Mouse (Mus musculus): ENCODE results near the gene Snx9. TPM values are rescaled to one million over a fixed set of nuclear protein-coding genes. Genes with fewer than 3 reads are reported as not detected.

Gene Snx9
- polyA plus RNA-seq, 1 experiment from 2014 or later, result 7.5 TPM

DNA sequence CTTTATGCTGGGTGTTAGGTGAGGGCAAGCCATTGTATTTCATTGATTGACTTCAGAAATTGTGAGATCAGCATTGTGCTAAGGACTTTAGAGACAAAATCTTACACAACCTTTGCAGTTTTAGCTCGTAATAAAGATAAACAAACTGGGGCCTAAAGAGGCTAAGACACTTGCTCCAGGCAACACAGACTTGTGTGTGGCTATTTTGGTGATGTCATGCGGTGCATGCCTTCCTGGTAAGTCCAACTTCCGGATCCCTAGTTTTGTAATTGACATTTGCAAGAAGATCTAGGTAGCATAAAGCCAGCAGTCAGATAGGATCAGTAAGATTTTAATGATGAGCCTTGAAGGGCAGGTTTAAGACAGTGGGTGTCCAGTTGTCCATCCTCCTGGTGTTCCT, 101.0 kb downstream of the Snx9 start:
- WGBS, result 82% methylated on average over 3 of the region's 3 CpGs
- H3K9ac ChIP-seq, result no peak overlapping the region
- H3K27ac ChIP-seq, result no peak overlapping the region
- H3K4me2 ChIP-seq, result peak overlapping the region; percentile 65; the same call in 1 of the 2 replicates
- ATAC-seq (ENCODE audit: low FRiP score), result no peak
- H3K36me3 ChIP-seq, result no peaks in the 10 kb centered on the region
- H3K9me3 ChIP-seq, result no peaks in the 10 kb centered on the region
- H3K27me3 ChIP-seq, result peaks cover 46% of the 10 kb centered on the region
- H3K4me1 ChIP-seq (replicated peaks), result peaks cover 10% of the 10 kb centered on the region
- no peak overlapping the region for H3K4me3 ChIP-seq

DNA sequence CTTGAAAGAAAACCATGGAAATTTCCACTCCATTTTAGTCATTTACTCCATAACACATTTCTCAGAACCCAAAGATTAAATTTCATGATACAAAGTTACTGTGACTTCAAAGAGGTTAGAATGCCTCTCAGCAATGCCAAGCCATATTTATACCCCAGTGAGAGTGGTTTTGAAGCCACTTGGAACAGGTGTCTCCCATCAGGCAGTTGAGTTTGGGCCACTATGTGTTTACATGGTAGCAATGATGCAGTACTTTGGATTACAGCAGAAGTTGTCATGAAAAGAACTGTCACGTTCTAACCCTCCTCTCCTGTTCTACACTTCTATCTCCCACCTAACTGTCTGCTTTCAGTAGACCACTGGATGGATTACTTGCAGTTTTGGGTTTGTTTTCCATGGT, 101.9 kb downstream of the Snx9 start:
- H3K9ac ChIP-seq, result no peak overlapping the region
- no peak overlapping the region for H3K4me3 ChIP-seq
- H3K36me3 ChIP-seq, result no peaks in the 10 kb centered on the region
- 85% methylated on average over 1 of the region's 1 CpGs for WGBS
- no peak for ATAC-seq (ENCODE audit: low FRiP score)
- no peak overlapping the region for H3K4me2 ChIP-seq
- peaks cover 40% of the 10 kb centered on the region for H3K27me3 ChIP-seq
- H3K9me3 ChIP-seq, result no peaks in the 10 kb centered on the region
- H3K27ac ChIP-seq, result no peak overlapping the region
- peaks cover 10% of the 10 kb centered on the region for H3K4me1 ChIP-seq (replicated peaks)

DNA sequence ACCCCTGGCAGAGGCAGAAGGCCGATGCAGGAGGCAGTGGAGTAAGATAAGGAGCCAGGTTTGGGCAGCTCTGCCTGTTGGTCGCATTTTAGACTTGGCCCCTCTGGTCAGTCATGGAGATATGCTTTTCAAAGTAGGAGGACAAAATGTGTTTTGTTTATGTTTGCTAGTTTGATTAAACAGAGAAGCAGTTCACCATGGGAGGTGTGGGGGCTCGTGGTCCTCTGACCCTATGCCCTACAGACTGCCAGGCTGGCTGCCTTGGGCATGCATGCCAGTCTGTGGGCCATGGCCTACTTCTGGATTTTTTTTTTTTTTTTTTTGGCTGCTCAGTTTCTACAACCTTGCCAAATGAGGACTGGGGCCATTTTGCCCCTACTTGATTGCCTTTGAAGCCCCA, 105.9 kb downstream of the Snx9 start:
- Histone ChIP-seq H3K27ac (no peak overlapping the region), H3K9me3 (no peaks in the 10 kb centered on the region), H3K27me3 (peaks cover 12% of the 10 kb centered on the region), H3K4me1 (replicated peaks) (no peaks in the 10 kb centered on the region), H3K9ac (no peak overlapping the region), H3K4me2 (no peak overlapping the region), H3K36me3 (no peaks in the 10 kb centered on the region), H3K4me3 (no peak overlapping the region)
- ATAC-seq (ENCODE audit: low FRiP score), result no peak
- WGBS, result 84% methylated on average over 3 of the region's 3 CpGs

GRCm38 (mm10) chr17:5952455-5952854, 111.3 kb downstream of the Snx9 start:
- Histone ChIP-seq H3K9me3 (no peaks in the 10 kb centered on the region), H3K4me1 (replicated peaks) (no peaks in the 10 kb centered on the region), H3K9ac (no peak overlapping the region), H3K36me3 (no peaks in the 10 kb centered on the region), H3K27me3 (no peaks in the 10 kb centered on the region), H3K4me2 (no peak overlapping the region), H3K27ac (no peak overlapping the region), H3K4me3 (no peak overlapping the region)
- WGBS, result 85% methylated on average over 4 of the region's 4 CpGs
- no peak for ATAC-seq (ENCODE audit: low FRiP score)

DNA sequence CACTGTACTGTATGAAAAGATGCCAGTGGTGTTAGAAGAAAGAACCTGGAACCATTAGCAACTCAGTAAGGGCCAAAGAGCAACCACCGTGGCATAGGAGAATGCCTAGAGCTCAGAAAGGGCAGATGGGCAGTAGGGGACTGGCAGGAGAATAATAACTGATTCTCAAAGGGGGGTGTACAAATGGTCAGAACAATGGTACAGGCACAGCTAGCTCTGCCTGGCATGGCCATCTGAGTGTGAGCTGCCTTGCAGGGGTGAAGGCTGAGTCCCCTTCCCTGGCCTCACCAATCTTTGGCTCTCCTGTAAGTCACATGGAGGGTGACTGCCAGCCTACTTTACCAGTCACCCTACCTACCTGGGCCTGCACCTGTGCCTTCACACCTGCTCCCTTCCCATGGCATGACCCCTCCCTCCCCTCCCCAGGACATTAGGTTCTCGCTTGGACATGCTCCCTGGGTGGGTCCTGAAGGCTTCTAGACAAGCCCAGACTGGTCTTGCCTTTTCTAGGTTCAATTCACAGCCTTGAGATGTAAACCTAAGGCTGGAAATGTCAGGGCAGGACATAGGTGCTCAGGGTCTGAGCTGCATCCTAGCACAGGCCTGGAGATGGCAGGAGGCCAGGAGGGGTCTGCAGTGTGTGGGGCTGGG, 115.3 kb downstream of the Snx9 start:
- Histone ChIP-seq H3K9me3 (no peaks in the 10 kb centered on the region), H3K4me1 (replicated peaks) (no peaks in the 10 kb centered on the region), H3K9ac (no peak overlapping the region), H3K4me3 (no peak overlapping the region), H3K27me3 (no peaks in the 10 kb centered on the region), H3K27ac (no peak overlapping the region), H3K4me2 (no peak overlapping the region), H3K36me3 (no peaks in the 10 kb centered on the region)
- WGBS, result 91% methylated on average over 2 of the region's 2 CpGs
- no peak for ATAC-seq (ENCODE audit: low FRiP score)

DNA sequence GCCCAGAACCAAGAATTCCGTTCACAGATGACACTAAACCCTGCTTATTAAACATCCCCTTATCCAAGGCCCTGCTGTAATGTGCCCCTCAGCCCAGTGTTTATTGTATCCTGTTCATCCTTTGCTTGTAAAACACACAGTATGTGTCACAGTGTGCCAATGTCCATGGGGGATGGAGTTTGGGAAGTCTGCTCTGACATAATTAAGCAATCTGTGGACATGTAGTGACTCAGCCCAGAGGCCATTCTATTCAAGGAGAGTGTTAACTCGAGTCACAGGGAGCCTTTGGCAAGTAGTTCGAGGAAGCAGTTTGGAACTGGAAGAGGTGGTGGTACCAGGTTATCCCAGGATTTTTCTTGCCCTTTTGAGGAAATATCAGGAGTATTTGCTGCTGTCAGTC, 116.0 kb downstream of the Snx9 start:
- no peaks in the 10 kb centered on the region for H3K4me1 ChIP-seq (replicated peaks)
- H3K9ac ChIP-seq, result no peak overlapping the region
- H3K4me3 ChIP-seq, result no peak overlapping the region
- no peak for ATAC-seq (ENCODE audit: low FRiP score)
- H3K27ac ChIP-seq, result no peak overlapping the region
- H3K36me3 ChIP-seq, result no peaks in the 10 kb centered on the region
- H3K4me2 ChIP-seq, result no peak overlapping the region
- WGBS, result 77% methylated on average over 3 of the region's 3 CpGs
- no peaks in the 10 kb centered on the region for H3K9me3 ChIP-seq
- H3K27me3 ChIP-seq, result no peaks in the 10 kb centered on the region

- H3K9me3 ChIP-seq, result no peaks in the 10 kb centered on the region
- no peak overlapping the region for H3K9ac ChIP-seq
- H3K4me1 ChIP-seq (replicated peaks), result no peaks in the 10 kb centered on the region
- no peaks in the 10 kb centered on the region for H3K36me3 ChIP-seq
- ATAC-seq (ENCODE audit: low FRiP score), result no peak
- 83% methylated on average over 5 of the region's 5 CpGs for WGBS
- no peak overlapping the region for H3K4me3 ChIP-seq
- no peaks in the 10 kb centered on the region for H3K27me3 ChIP-seq
- H3K4me2 ChIP-seq, result no peak overlapping the region
- no peak overlapping the region for H3K27ac ChIP-seq
These were observed 117.1 kb downstream of the Snx9 start for GRCm38 (mm10) chr17:5958229-5958628.

DNA sequence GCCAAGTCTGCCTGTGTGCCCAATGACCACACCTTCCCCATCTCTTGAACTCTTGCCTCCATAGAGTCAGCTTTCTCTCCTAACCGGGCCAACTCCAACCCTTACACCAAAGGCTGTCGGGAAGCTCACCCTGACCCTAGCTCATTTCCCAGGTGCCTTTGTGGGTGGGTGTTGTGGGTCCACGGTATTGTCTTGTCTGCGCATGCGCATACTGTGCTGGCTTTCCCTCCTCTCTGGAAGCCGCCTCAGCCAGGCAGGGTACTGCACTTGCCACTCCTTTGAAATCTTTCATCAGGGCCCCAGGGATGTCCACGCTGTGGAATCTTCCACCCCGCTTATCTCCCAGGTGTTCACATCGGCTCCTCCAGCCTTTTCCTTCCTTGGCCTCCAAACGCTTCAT, 117.5 kb downstream of the Snx9 start:
- ATAC-seq (ENCODE audit: low FRiP score), result no peak
- no peaks in the 10 kb centered on the region for H3K4me1 ChIP-seq (replicated peaks)
- no peaks in the 10 kb centered on the region for H3K27me3 ChIP-seq
- no peaks in the 10 kb centered on the region for H3K9me3 ChIP-seq
- no peak overlapping the region for H3K4me2 ChIP-seq
- H3K27ac ChIP-seq, result no peak overlapping the region
- no peak overlapping the region for H3K9ac ChIP-seq
- H3K36me3 ChIP-seq, result no peaks in the 10 kb centered on the region
- H3K4me3 ChIP-seq, result no peak overlapping the region
- 81% methylated on average over 10 of the region's 10 CpGs for WGBS

GRCm38 (mm10) chr17:5959096-5959495, 118.0 kb downstream of the Snx9 start:
- Histone ChIP-seq H3K9ac (no peak overlapping the region), H3K36me3 (no peaks in the 10 kb centered on the region), H3K27ac (no peak overlapping the region), H3K9me3 (no peaks in the 10 kb centered on the region), H3K4me3 (no peak overlapping the region), H3K4me1 (replicated peaks) (no peaks in the 10 kb centered on the region), H3K27me3 (no peaks in the 10 kb centered on the region), H3K4me2 (no peak overlapping the region)
- ATAC-seq (ENCODE audit: low FRiP score), result no peak
- 75% methylated on average over 7 of the region's 7 CpGs for WGBS

DNA sequence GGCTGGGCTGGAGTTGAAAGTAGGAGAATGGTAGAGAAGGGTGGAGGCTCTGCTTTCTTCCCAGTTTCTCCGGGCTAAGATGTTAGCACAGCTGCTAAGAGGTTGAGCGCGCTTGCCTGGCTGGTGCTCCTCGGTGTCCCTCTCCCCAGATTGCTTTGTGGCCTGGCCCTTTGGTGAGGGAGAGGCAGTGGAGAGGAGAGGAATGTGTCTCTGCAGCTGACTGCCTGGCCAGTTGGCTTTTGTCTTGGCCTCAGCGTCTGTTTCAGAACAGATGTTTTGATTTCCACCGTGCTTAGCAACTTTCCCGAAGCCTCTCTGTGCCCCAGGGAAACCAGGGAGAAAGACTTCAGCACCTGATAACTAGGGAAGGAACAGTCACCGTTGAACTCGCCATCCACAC, 118.7 kb downstream of the Snx9 start:
- Histone ChIP-seq H3K27me3 (no peaks in the 10 kb centered on the region), H3K4me2 (no peak overlapping the region), H3K27ac (no peak overlapping the region), H3K4me1 (replicated peaks) (no peaks in the 10 kb centered on the region), H3K9me3 (no peaks in the 10 kb centered on the region), H3K9ac (no peak overlapping the region), H3K36me3 (no peaks in the 10 kb centered on the region), H3K4me3 (no peak overlapping the region)
- WGBS, result 63% methylated on average over 9 of the region's 9 CpGs
- no peak for ATAC-seq (ENCODE audit: low FRiP score)

DNA sequence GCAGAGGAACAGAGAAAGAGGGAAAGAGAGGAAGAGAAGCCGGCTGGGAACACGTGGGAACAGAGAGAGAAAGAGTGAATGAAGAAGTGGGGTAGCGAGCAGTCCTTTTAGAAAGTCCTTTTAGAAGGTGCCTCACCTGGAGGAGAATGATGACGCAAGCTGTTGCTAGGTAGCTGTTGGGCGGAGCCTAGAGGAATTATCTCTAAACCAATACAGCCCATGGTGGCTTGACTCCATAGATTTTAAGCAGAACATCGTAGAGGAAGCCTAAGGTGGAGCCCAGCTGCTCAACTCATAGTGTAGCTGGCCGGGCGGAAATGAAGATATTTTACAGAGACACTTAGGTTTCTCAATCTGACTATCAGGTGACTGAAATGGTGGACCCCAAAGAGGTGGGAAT, 122.6 kb downstream of the Snx9 start:
- H3K4me2 ChIP-seq, result no peak overlapping the region
- H3K9ac ChIP-seq, result no peak overlapping the region
- no peaks in the 10 kb centered on the region for H3K36me3 ChIP-seq
- H3K27me3 ChIP-seq, result no peaks in the 10 kb centered on the region
- no peak for ATAC-seq (ENCODE audit: low FRiP score)
- H3K4me3 ChIP-seq, result no peak overlapping the region
- no peaks in the 10 kb centered on the region for H3K4me1 ChIP-seq (replicated peaks)
- 93% methylated on average over 8 of the region's 8 CpGs for WGBS
- H3K27ac ChIP-seq, result no peak overlapping the region
- no peaks in the 10 kb centered on the region for H3K9me3 ChIP-seq

DNA sequence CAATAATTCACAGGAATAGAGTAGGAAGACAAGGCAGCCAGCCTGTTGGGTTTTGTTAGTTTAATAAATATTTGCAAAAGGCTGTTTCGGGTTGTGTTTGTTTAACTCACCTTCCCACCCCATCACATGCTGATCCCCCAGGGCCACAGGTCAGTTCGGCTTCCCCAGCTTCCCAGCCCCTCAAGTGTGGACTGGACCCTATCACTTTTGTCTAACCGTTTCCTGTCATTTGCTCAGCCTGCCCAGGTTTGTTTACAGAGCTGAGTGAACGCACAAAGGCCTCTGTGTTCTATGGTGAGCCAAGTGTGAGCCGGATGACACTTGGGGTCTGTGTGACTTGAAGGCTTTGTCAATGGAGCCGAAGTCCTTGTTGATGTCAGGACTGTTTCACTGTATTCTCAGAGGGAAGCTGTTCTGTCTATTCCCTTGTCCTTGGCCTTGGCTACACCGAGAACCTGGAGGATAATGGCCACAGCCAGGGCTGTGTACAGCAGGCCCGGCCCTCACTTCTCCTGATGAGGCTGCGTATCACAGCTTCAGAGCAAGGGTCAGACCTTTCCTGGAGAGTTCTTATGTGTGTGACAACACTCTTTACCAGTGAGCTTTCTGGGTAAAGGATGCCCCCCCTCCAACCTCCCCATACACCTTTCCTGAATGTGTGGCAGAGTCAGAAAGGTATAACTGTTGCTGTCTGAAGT, 124.1 kb downstream of the Snx9 start:
- ATAC-seq (ENCODE audit: low FRiP score), result no peak
- 55% methylated on average over 9 of the region's 9 CpGs for WGBS

DNA sequence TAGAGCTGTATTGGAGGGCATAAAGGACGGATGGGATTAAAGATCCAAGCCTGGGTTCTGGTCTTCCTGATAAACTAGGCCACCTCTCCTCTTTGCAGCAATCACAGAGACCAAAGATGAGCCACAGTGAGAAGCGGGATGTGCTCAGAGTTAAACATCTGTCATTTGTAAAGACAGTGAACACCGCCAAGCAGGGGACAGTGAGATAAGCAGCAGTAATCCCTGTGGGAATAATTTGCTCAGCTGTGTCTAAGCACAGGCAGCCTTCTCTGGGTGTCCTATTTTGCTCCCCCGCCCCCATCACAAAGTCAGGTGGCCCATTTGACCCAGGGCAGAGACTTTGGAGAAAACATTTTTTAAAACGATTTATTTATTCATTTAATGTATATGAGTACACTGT, 125.6 kb downstream of the Snx9 start:
- Histone ChIP-seq H3K27me3 (no peaks in the 10 kb centered on the region), H3K4me1 (replicated peaks) (no peaks in the 10 kb centered on the region), H3K9ac (no peak overlapping the region), H3K9me3 (no peaks in the 10 kb centered on the region), H3K4me2 (no peak overlapping the region), H3K4me3 (no peak overlapping the region), H3K27ac (no peak overlapping the region), H3K36me3 (no peaks in the 10 kb centered on the region)
- 79% methylated on average over 5 of the region's 5 CpGs for WGBS
- ATAC-seq (ENCODE audit: low FRiP score), result no peak

More for the DNA sequence above, 124.1 kb downstream of the Snx9 start:
- H3K4me3 ChIP-seq, result no peak overlapping the region
- no peaks in the 10 kb centered on the region for H3K27me3 ChIP-seq
- H3K4me2 ChIP-seq, result no peak overlapping the region
- H3K4me1 ChIP-seq (replicated peaks), result no peaks in the 10 kb centered on the region
- H3K27ac ChIP-seq, result no peak overlapping the region
- H3K9ac ChIP-seq, result no peak overlapping the region
- H3K36me3 ChIP-seq, result no peaks in the 10 kb centered on the region
- H3K9me3 ChIP-seq, result no peaks in the 10 kb centered on the region
